Mouse (Mus musculus) cerebellum, adult 18-20 months (tissue): ENCODE data around the gene Cntn5.
A peak's percentile ranks its signal among the peaks of the same experiment; 100 is the strongest.

Experiments
- DNase-seq, 2 experiments: peaks; one replicate each; pipeline ENCODE4 v3.0.0; 2021

Cntn5 gene

GRCm38 (mm10) chr9:10400099-10400498, 504.5 kb downstream of the Cntn5 start:
- no peak for DNase-seq

DNA sequence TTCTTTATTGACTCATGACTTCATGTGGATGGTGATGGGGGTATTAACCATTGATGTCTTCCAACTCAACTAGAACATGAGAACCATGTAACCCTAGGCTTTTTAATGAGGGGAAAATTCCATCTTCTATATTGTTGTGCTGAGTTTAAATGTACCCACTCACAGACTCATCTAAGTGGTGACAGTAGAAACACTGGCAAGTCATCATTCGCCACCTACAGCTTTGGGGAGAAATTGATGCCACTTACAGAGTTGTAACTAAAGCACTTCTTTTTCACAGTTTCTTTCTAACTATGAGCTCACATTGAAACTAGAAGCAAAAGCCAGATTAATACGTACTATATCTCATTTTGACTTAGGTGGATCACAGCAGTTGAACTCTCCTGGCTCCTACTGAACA, 514.7 kb downstream of the Cntn5 start:
- no peak for DNase-seq

GRCm38 (mm10) chr9:10384455-10384854, 520.1 kb downstream of the Cntn5 start:
- no peak for DNase-seq

- DNase-seq: no peak
These were observed 521.4 kb downstream of the Cntn5 start for GRCm38 (mm10) chr9:10383140-10383539.

- DNase-seq: no peak
These were observed 522.9 kb downstream of the Cntn5 start for GRCm38 (mm10) chr9:10381701-10382100.

DNA sequence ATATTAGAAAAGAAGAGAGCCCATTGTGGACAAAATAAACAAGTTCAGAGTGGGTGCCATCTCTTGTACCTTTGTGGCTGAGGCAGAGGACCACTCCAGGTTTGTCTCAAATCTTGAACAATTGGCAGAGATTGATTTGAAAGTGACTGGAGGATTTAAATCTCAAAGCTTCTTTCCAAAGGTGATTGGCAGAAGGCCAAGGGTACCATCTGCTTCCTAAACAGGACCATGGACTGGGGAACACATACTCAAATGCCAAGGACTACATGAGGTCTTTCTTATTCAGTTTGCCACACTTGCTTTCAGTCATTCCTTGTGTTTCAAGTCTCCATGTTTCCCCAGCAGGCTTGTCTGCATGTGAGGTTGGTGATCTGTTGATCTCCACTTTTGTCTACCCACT, 528.3 kb downstream of the Cntn5 start:
- DNase-seq: no peak

- no peak for DNase-seq
These were observed 535.6 kb downstream of the Cntn5 start for GRCm38 (mm10) chr9:10368971-10369370.

DNA sequence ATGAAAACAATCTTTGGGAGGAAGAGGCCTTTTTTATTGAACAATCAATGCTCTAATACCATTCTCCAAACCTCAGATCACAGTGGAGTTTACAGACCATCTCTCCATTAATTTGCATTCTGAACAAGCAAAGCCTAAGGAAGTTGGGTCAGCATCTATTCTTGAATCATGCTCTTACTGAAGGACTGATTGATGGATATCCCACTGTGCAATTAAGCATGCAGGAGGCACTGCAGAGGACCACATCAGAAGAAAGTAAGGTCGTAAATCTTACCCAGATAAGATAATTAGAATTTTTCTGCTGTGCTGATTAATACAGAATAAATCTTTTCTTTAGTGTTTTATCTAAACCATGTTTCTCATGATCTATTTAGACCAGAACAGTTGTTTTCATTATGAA, 536.2 kb downstream of the Cntn5 start:
- no peak for DNase-seq

- DNase-seq: no peak
These were observed 538.2 kb downstream of the Cntn5 start for GRCm38 (mm10) chr9:10366246-10366955.

GRCm38 (mm10) chr9:10350909-10351655, 553.5 kb downstream of the Cntn5 start:
- no peak for DNase-seq

DNA sequence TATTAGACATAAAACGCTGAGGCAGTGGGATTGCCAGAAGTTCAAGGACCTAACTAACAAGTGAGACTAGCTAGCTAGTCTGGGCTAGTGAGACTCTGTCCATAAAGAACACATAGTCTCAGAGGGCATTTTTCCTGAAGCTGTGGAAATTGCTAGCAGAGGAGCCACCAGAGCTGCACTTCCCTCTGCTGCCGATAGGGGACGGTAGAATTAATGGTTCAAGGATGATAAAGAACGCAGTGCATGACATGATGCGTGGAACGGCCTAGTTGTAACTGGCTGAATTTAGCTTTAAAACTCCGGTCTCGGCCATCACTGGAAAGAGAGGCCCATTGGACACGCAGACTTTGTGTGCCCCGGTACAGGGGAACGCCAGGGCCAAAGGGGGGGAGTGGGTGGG, 555.8 kb downstream of the Cntn5 start:
- DNase-seq: no peak

GRCm38 (mm10) chr9:10348222-10348621, 556.4 kb downstream of the Cntn5 start:
- DNase-seq: no peak

DNA sequence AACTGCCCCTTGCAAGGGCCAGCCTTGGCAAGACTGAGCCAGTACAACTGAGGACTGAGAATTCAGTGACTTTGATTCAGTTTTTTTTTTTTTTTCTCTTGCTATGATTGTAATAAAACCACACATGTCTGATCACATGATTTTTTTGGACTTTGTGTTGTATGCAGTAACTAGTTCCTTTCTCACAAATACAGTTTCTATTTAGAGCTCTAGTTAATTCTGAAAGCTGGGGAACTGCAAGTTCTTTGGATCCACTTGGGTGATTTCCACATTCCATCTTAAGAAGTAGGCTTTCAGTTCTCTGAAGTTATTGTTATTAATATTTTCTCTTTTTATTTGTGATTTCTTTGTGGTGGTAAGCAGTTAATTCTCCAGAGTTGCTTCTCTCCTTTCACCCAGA, 563.8 kb downstream of the Cntn5 start:
- DNase-seq: no peak

DNA sequence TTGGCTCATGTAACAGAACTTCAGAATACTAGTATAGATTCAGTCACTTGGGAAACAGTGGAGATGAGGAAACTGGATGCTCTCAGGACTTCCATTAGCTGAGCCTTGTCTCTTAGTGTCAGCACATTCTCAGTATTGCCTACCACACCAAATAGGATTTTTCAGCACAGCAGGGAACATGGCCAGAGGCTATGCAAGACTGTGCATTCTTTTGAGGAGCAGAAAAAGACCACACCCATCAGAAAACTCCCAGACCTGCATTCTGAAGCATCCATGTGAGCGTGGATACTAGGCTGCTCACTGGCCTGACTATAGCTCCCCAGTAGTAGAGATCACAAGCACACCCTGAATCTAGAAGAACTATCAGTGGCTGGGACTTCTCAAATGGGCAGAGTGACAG, 564.9 kb downstream of the Cntn5 start:
- DNase-seq: no peak

DNA sequence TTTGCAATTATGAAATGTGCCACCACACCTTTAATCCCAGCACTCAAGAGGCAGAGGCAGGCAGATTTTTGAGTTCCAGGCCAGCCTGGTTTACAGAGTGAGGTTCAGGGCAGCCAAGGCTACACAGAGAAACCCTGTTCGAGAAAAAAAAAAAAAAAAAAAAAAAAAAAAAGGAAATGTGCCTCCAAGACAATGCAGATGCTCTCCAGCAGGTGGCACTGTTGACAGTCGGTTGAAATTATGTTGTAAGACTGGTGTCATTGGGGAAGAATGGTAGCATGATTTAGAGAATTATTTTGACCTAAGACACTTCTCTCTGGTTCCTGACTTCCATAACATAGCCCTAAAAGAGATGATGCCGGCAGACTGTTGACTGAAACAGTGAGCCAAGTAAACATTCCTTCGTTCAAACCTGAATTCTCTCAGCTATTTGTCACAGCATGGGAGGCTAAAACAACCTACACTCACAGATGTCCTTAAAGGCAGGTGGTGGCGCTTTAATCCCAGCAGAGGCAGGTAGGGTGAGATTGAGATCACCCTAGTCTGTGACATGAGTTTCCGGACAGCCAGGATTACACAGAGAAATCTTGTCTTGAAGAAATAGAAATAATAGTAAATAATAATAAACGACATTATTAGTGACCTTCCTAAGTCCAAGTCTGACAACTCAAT, 579.7 kb downstream of the Cntn5 start:
- peak; percentile 11 to 35 for DNase-seq

DNA sequence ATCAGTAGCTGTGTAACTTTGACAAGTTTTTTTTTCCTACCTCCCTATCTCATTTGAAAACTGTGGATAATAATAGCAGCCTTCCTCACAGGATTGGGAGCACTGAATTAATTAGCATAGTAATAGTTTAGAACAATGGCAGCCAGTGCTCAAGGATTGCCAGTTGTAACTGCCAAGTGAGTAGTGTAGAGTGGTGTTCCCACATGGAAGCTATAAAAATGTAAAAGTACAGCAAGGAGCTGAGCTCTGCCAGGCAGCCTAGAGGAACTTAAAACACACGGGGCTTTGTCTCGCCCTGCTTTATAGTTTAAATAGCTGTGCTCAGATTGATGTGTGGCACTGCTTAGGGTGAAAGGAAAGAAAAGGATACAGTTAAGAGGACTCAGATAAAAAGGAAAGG, 635.2 kb downstream of the Cntn5 start:
- no peak for DNase-seq

DNA sequence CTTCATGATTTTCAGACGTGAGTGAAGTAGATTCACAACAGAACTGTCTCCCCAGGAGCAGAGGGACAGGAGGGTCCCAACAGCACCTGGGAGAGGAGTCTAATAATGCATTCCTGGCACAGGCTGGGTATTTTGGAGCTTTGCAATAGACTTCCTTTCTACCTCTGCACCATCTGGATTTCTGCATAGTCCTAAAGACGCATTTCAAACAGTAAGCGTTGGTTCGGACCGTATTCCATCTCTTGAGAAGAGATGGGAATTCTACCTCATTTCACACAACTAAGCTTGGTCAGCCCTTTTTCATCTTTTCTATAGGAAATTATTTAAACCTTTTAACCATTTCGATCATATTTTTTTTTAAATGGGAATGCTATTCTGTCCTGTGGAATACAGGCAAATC, 635.7 kb downstream of the Cntn5 start:
- DNase-seq: no peak

GRCm38 (mm10) chr9:10265616-10266015, 639.0 kb downstream of the Cntn5 start:
- no peak for DNase-seq

- no peak for DNase-seq
These were observed 671.2 kb downstream of the Cntn5 start for GRCm38 (mm10) chr9:10233364-10233763.

DNA sequence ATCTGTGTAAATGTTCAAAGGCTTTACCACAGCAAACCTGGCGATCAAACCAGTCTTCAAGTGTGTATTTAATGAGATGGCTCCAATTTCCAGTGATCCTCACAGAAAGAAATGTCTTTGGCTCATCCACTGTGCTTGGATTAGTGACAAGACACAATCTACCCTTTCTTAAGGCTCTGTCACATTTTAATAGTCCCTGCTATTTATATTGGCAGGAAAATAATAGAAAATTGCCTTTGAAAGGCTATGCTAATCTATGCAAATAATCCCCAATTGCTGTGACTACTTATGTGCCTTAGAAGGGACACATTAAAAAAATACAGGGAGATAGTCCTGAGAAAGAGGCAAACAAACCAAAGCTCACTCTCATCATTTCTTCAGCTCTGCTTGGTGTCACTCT, 672.5 kb downstream of the Cntn5 start:
- no peak for DNase-seq

DNA sequence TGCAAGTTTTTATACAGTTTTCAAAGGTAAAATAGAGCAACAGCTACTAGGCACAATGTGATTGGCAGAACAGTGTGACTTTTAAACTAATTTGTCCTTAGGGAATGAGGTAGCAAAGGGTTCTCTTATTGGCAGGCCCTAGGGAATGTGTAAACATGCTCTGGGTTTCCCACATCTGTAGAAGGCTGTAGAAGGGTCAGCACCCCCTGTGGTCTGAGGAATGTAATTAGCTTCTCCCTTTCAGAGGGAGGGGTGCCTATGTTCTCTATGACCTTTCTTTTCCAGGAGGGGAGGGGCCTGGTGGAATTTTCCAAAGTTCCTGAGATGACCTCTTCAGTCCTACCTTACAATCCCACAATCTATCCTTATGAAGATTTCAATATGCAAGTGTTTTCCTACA, 673.6 kb downstream of the Cntn5 start:
- DNase-seq: no peak

GRCm38 (mm10) chr9:10229716-10230115, 674.9 kb downstream of the Cntn5 start:
- no peak for DNase-seq

DNA sequence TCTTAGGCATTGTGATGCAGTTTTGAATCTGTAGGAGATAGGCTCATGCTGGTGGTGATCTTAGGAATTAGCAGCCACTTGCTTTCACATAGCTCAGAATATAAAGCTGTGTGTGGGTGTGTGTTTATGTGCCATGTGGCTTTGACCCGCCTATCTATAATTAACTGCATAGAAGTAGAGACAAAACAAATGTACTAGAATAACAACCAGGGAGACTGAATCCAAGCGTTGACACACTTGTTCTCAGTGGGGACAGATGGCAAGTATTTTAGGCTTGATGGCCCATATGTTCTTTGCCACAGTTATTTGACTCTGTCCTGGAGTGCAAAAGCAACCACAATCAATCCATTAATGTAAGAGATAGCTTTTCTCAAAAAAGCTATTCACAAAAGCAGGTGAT, 678.6 kb downstream of the Cntn5 start:
- DNase-seq: peak; percentile 48 to 56

- DNase-seq: no peak
These were observed 718.5 kb downstream of the Cntn5 start for GRCm38 (mm10) chr9:10186063-10186462.
